Mouse (Mus musculus) liver, embryonic 14 days (tissue): ENCODE measurements around the gene Sdk2. TPM values are rescaled to one million over a fixed set of nuclear protein-coding genes. Genes with fewer than 3 reads are reported as not detected.

Source experiments
- polyA plus RNA-seq: library from polyadenylated mRNA; depleted of rRNA; stranded (reverse); fragments of >200 nt; gene quantifications from 2 replicates; pipeline ENCODE4 v1.2.3, GENCODE M21; 2012; rRNA removed

Sdk2 gene
- 0.14 and 0.29 TPM in 2 replicates for polyA plus RNA-seq

DNA sequence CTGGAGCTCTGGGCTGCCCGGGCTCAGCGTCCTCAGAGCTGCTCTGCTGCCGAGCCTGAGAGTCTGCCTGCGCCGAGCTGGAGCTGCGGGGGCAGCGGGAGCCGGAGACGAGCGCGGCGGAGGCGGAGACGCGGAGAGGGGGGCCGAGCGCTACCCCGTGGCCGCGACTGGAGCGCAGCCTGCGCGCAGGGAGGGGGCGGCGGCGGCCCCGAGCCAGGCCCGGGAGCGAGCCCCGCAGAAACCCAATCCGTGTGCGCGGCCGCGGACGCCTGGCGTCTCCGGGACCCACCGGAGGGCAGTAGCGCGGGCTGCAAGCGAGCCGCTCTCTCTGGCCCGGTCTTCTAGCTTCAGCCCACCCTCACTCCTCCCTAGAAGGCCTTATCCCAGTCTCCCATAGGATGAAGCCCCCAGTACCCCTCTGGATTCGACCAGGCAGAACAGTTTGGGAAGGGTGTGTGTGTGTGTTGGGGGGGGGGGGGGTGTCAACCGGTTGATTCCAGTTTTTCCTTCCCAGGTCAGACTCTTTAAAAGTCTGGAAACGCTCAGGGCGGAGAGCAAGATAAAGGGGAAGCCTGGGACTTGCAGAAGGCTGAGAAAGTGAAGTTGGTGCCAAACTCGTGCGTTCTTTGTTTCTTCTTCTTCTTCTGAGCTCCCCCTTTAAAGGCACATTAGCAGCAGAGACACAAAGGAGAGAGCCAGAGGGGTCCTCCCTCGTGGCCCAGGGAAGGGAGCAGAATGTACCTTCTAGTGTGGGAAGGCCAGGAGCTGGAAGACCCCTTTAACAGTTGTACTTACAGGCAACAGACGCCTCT lies at the start of gene Sdk2:
Gene Sdk2, minus strand, starts transcription at position 96 of the 812 bp plus-strand sequence.

DNA sequence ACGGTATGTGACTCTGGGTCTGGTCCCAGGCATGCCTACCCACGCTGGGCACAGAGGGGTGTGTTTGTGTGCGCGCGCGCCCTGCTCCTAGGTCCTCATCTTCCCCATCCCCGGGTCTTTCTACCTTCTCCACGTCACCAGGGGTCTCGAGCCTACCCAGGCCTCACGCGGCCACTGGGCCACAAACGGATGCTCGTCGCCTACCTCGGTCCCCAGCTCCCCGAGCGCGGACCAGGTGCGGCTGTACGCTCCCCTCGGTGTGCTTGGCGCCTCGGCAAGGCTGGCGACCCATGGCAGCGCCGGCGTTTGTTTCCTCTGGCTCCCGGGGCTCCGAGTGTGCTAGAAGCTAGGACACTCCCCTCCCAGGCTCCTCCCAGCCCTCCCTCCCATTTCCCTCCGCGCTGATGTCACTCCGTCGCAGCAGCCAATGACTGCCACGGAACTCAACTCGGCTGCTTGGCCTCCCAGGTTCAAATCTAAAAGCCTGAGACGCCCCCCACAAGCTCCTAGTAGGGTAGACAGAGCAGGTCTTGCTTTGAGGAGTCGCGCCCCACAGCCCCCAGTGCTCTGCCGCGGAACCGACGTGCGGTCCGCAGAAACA lies 315.3 kb downstream of the Sdk2 start, which contains the start of gene Cdc42ep4:
Gene Cdc42ep4, minus strand, starts transcription at position 398 of the 601 bp plus-strand sequence.

